Mouse (Mus musculus): Measurements from ENCODE around the gene Klhdc4. TPM values are rescaled to one million over a fixed set of nuclear protein-coding genes. Genes with fewer than 3 reads are reported as not detected.
A peak's percentile ranks its signal among the peaks of the same experiment; 100 is the strongest.

The Klhdc4 gene
- polyA plus RNA-seq, 1 experiment from 2014 or later = 41.2 TPM

GRCm38 (mm10) chr8:121770845-121771752 is 58.3 kb downstream of the Klhdc4 start:
- WGBS = 25% methylated on average over 19 of the region's 19 CpGs
- Histone ChIP-seq H3K9ac (no peak overlapping the region), H3K4me1 (peaks cover 5% of the 10 kb centered on the region; the same call in 1 of the 2 replicates), H3K4me3 (no peak overlapping the region), H3K9me3 (no peaks in the 10 kb centered on the region), H3K27me3 (0 out of 2 replicates have a peak, but pooled peaks cover 3% of the 10 kb centered on the region), H3K36me3 (no peaks in the 10 kb centered on the region), H3K27ac (no peak overlapping the region; the same call in 1 of the 2 replicates), H3K4me2 (0 out of 2 replicates have a peak overlapping the region, but pooled peaks have one; percentile 0)
- ATAC-seq (ENCODE audit: insufficient number of reproducible peaks, insufficient read depth, low FRiP score, low TSS enrichment, low read depth) = no peak

DNA sequence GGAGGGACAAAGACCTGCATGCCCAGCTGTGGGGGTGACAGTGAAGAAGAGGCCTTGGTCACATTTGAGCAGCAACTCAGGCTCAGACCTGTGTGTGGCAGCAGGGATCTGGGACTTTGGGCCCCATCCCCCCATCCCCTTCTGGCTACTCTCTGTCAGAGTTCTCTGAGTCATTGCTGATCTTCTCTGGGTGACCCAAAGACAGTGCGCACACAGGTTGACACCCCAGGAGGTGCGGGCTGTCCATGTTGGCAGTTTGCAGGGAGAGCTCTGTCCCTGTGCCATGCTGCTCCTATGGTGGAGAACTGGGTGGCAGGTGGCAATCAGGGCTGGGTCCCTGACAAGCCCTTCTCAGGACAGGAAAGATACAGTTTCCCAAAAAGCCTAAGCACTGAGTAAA is 59.7 kb downstream of the Klhdc4 start:
- H3K9me3 ChIP-seq = no peaks in the 10 kb centered on the region
- no peaks in the 10 kb centered on the region for H3K36me3 ChIP-seq
- 0 out of 2 replicates have a peak, but pooled peaks cover 3% of the 10 kb centered on the region for H3K27me3 ChIP-seq
- no peak overlapping the region for H3K4me2 ChIP-seq
- WGBS = 89% methylated on average over 2 of the region's 2 CpGs
- peaks cover 5% of the 10 kb centered on the region; the same call in 1 of the 2 replicates for H3K4me1 ChIP-seq
- no peak overlapping the region for H3K4me3 ChIP-seq
- no peak overlapping the region for H3K27ac ChIP-seq
- no peak overlapping the region for H3K9ac ChIP-seq
- ATAC-seq (ENCODE audit: insufficient number of reproducible peaks, insufficient read depth, low FRiP score, low TSS enrichment, low read depth) = no peak

GRCm38 (mm10) chr8:121769095-121769494 is 60.3 kb downstream of the Klhdc4 start:
- no peak for ATAC-seq (ENCODE audit: insufficient number of reproducible peaks, insufficient read depth, low FRiP score, low TSS enrichment, low read depth)
- Histone ChIP-seq H3K36me3 (no peaks in the 10 kb centered on the region), H3K4me2 (no peak overlapping the region), H3K4me1 (peaks cover 5% of the 10 kb centered on the region; the same call in 1 of the 2 replicates), H3K27ac (no peak overlapping the region), H3K9me3 (no peaks in the 10 kb centered on the region), H3K9ac (no peak overlapping the region), H3K27me3 (0 out of 2 replicates have a peak, but pooled peaks cover 3% of the 10 kb centered on the region), H3K4me3 (no peak overlapping the region)
- 58% methylated on average over 3 of the region's 3 CpGs for WGBS

DNA sequence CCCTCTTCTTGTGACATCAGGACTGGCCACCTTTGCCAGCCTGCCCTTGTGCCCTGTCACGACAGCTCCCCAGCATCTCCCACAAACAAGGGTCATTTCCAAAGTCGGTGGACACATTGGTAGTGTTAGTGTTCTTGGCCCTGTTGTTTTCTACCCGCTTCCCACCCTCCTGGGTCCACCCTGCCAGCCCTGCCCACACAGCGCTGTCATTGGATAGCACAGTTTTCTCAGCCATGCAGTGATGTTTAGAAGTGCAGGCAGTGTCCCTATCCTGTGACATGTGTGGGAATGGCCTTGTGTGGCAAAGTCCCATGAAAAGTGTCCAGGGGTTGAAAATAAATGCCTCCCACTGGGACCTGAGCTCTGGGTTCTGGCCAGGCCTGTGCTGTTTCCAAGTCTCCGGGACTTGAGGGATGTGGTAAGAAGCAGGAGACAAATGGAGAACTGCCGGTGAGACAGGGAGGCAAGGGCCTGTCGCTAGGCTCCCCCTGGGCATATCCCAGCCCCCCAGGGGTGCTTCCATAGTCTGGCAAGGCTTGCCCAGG is 63.7 kb downstream of the Klhdc4 start:
- WGBS = 69% methylated on average over 7 of the region's 7 CpGs
- no peak for ATAC-seq (ENCODE audit: insufficient number of reproducible peaks, insufficient read depth, low FRiP score, low TSS enrichment, low read depth)
- no peak overlapping the region for H3K4me2 ChIP-seq

DNA sequence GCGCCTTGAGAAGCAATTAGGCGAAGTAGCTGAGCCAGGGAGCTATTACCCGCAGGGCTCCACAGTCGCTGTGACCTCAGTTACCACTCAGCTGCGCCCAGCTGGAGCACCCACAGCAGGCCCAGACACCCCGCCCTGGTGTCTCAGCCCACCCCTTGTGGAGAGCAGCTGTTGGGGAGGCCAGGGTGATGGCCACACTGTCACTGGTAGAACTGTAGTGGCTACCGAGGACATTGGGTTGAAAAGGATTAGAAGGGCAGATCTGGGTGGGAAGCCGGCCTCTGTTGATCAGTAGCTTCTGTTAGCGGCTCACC is 65.7 kb downstream of the Klhdc4 start:
- 75% methylated on average over 9 of the region's 9 CpGs for WGBS

More for the DNA sequence above, 63.7 kb downstream of the Klhdc4 start:
- H3K36me3 ChIP-seq = no peaks in the 10 kb centered on the region
- no peak overlapping the region for H3K4me3 ChIP-seq
- H3K27me3 ChIP-seq = 0 out of 2 replicates have a peak, but pooled peaks cover 3% of the 10 kb centered on the region
- no peak overlapping the region for H3K9ac ChIP-seq
- H3K27ac ChIP-seq = no peak overlapping the region
- H3K4me1 ChIP-seq = no peaks in the 10 kb centered on the region
- H3K9me3 ChIP-seq = no peaks in the 10 kb centered on the region

DNA sequence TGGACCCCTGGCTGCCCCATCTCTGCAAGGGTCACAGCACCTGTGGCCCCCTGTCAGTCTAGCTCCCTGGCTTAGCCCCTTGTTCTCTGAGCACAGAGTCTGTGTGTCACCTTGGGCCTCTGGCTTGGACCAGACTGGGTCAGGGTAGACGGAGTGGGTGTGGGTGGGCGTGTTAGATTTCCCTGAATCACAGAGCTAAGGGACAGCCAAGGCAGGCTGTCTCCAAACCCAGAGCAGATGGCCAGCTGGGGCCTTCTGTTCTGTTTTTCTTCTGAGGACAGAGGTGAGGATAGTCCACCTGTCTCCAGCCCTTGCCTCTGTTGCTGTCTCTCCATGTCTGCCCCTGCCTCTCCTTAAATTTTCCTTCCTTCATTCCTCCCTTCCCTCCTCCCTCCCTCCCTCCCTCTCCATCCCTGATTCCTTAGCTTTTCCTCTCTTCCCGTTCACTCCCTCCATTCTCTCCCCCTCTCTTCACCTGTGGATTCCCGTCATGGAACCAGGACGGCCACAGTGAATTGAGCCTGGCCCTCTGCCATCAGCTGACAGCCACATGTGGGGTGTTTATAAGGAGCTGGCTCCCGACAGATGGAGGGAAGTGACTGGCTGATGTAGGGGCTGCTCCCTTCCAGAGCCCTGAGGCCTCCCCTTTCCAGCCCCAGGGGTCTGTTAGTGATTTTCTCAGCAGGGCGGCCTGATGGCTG is 66.2 kb downstream of the Klhdc4 start:
- 50% methylated on average over 7 of the region's 7 CpGs for whole genome bisulfite sequencing
- Histone ChIP-seq H3K4me1 (no peaks in the 10 kb centered on the region), H3K27ac (no peak overlapping the region), H3K9me3 (no peaks in the 10 kb centered on the region), H3K9ac (no peak overlapping the region), H3K27me3 (0 out of 2 replicates have a peak, but pooled peaks cover 3% of the 10 kb centered on the region), H3K36me3 (no peaks in the 10 kb centered on the region), H3K4me2 (no peak overlapping the region), H3K4me3 (no peak overlapping the region)
- no peak for ATAC-seq (ENCODE audit: insufficient number of reproducible peaks, insufficient read depth, low FRiP score, low TSS enrichment, low read depth)

More for the DNA sequence above, 65.7 kb downstream of the Klhdc4 start:
- Histone ChIP-seq H3K36me3 (no peaks in the 10 kb centered on the region), H3K4me1 (no peaks in the 10 kb centered on the region), H3K4me3 (no peak overlapping the region), H3K9me3 (no peaks in the 10 kb centered on the region), H3K4me2 (no peak overlapping the region), H3K27ac (no peak overlapping the region), H3K27me3 (0 out of 2 replicates have a peak, but pooled peaks cover 3% of the 10 kb centered on the region), H3K9ac (no peak overlapping the region)
- ATAC-seq (ENCODE audit: insufficient number of reproducible peaks, insufficient read depth, low FRiP score, low TSS enrichment, low read depth) = no peak

- no peaks in the 10 kb centered on the region for H3K27me3 ChIP-seq
- no peak overlapping the region for H3K27ac ChIP-seq
- WGBS = 27% methylated on average over 10 of the region's 10 CpGs
- no peaks in the 10 kb centered on the region for H3K4me1 ChIP-seq
- no peak for ATAC-seq (ENCODE audit: insufficient number of reproducible peaks, insufficient read depth, low FRiP score, low TSS enrichment, low read depth)
- no peaks in the 10 kb centered on the region for H3K36me3 ChIP-seq
- no peak overlapping the region for H3K4me3 ChIP-seq
- H3K9me3 ChIP-seq = no peaks in the 10 kb centered on the region
- H3K9ac ChIP-seq = no peak overlapping the region
- no peak overlapping the region for H3K4me2 ChIP-seq
Observed at GRCm38 (mm10) chr8:121761480-121761879, 67.9 kb downstream of the Klhdc4 start.

DNA sequence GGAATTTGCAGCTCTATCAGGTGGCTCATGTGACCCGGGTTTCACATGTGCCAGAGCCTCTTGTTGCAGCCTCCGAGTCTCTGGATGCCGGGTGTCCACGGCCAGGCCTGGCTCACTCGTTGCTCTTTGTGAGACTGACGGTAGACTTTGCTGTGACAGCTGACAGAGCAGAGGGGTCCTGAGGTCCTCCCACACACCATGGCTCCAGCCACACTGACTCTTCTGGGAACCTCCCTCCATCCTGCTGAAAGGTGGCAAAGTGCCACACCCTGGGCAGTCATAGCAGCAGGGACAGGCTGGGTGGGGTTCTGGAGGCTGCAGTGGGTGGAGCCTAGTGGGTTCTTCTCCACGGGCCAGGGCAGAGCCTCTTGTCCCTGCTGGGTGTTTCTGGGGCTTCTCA is 68.9 kb downstream of the Klhdc4 start:
- 78% methylated on average over 7 of the region's 7 CpGs for WGBS

GRCm38 (mm10) chr8:121758470-121758869 is 70.9 kb downstream of the Klhdc4 start:
- no peaks in the 10 kb centered on the region for H3K9me3 ChIP-seq
- no peak overlapping the region for H3K9ac ChIP-seq
- H3K4me3 ChIP-seq = no peak overlapping the region
- H3K27me3 ChIP-seq = 0 out of 2 replicates have a peak, but pooled peaks cover 12% of the 10 kb centered on the region
- no peaks in the 10 kb centered on the region for H3K4me1 ChIP-seq
- H3K27ac ChIP-seq = no peak overlapping the region
- no peaks in the 10 kb centered on the region for H3K36me3 ChIP-seq
- 73% methylated on average over 12 of the region's 12 CpGs for WGBS
- no peak overlapping the region for H3K4me2 ChIP-seq
- ATAC-seq (ENCODE audit: insufficient number of reproducible peaks, insufficient read depth, low FRiP score, low TSS enrichment, low read depth) = no peak

More for the DNA sequence above, 68.9 kb downstream of the Klhdc4 start:
- Histone ChIP-seq H3K27me3 (no peaks in the 10 kb centered on the region), H3K9me3 (no peaks in the 10 kb centered on the region), H3K9ac (no peak overlapping the region), H3K27ac (no peak overlapping the region), H3K36me3 (no peaks in the 10 kb centered on the region), H3K4me1 (no peaks in the 10 kb centered on the region), H3K4me3 (no peak overlapping the region), H3K4me2 (no peak overlapping the region)
- no peak for ATAC-seq (ENCODE audit: insufficient number of reproducible peaks, insufficient read depth, low FRiP score, low TSS enrichment, low read depth)

DNA sequence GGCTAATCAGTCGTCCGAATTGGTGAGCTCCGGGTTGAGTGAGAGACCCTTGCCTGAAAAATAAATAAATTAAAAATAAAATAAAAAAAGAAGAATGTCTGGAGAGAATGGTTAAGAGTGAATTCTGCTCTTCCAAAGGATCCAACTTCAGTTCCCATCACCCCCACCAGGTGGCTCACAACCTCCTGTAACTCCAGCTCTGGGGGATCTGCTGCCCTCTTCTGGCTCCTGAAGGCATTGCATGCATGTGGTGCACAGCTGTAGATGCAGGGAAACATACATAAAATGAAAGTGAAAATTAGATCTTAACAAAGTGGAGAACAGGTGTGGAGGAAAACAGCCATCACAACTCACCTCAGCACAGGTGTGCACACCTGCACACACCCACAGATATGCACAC is 78.0 kb downstream of the Klhdc4 start:
- H3K4me1 ChIP-seq = no peaks in the 10 kb centered on the region
- no peaks in the 10 kb centered on the region for H3K36me3 ChIP-seq
- H3K9ac ChIP-seq = no peak overlapping the region
- H3K9me3 ChIP-seq = no peaks in the 10 kb centered on the region
- ATAC-seq (ENCODE audit: insufficient number of reproducible peaks, insufficient read depth, low FRiP score, low TSS enrichment, low read depth) = no peak
- H3K4me3 ChIP-seq = no peak overlapping the region
- H3K4me2 ChIP-seq = no peak overlapping the region
- 13% methylated on average over 3 of the region's 3 CpGs for WGBS
- no peak overlapping the region for H3K27ac ChIP-seq
- peaks cover 24% of the 10 kb centered on the region for H3K27me3 ChIP-seq

DNA sequence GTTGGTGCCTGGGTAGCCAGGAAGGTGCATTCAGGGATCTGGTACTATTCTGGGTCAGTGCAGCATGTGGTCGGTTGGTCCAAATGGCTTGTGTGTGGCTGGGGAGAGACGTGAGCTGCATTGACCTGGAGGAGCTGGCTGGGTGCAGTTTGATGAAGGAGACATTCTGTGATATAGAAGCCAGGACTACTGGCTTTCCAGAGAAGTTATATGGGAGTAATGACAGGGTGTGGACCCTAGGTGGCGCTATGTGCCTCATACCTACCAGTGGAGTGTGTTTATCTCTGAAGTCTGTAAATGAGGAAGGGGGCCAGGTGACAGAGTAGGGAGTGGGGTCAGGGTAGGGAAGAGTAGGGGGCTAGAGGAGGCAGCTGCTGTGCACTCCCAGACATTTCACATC is 78.9 kb downstream of the Klhdc4 start:
- Histone ChIP-seq H3K9me3 (no peaks in the 10 kb centered on the region), H3K4me1 (no peaks in the 10 kb centered on the region), H3K9ac (no peak overlapping the region), H3K36me3 (no peaks in the 10 kb centered on the region), H3K27ac (no peak overlapping the region), H3K4me3 (no peak overlapping the region), H3K27me3 (peaks cover 24% of the 10 kb centered on the region), H3K4me2 (no peak overlapping the region)
- WGBS = 33% methylated on average over 3 of the region's 3 CpGs
- ATAC-seq (ENCODE audit: insufficient number of reproducible peaks, insufficient read depth, low FRiP score, low TSS enrichment, low read depth) = no peak
